Mouse (Mus musculus) hindbrain, embryonic 14.5 days (tissue): ENCODE results near the gene Olfr507. TPM values are rescaled to one million over a fixed set of nuclear protein-coding genes. Genes with fewer than 3 reads are reported as not detected.

ENCODE experiments used
- ATAC-seq: fragments of 200-750 bp; cut with Nextera tagmentation; 2 replicates; pipeline ENCODE4 v1.8.0; 2017; ENCODE audit warnings: moderate number of reproducible peaks, mild to moderate bottlenecking, moderate TSS enrichment, moderate library complexity; ENCODE audit not compliant: low FRiP score
- DNase-seq: peaks from one replicate; pipeline ENCODE4 v3.0.0-alpha.2; 2015; ENCODE audit warnings: low spot score
- H3K27ac ChIP-seq: fragments of 300-500 bp; sonication (generic); 2 replicates; pipeline ENCODE4 v1.5.1; 2014; ENCODE audit warnings: mild to moderate bottlenecking, moderate library complexity
- H3K27me3 ChIP-seq: fragments of 300-500 bp; sonication (generic); 2 replicates; pipeline ENCODE4 v1.6.1; 2014; ENCODE audit warnings: mild to moderate bottlenecking, low read length, mixed read lengths; ENCODE audit not compliant: control insufficient read depth, insufficient read depth
- H3K36me3 ChIP-seq: fragments of 300-500 bp; sonication (generic); replicated peaks from 2 replicates; pipeline ENCODE4 v1.6.1; 2014; ENCODE audit not compliant: control insufficient read depth, insufficient read depth
- H3K4me1 ChIP-seq: fragments of 300-500 bp; sonication (generic); replicated peaks from 2 replicates; pipeline ENCODE4 v1.6.1; 2014; ENCODE audit warnings: antibody characterized with exemption, low read length, mixed read lengths; ENCODE audit not compliant: control insufficient read depth, insufficient read depth
- H3K4me2 ChIP-seq: fragments of 300-500 bp; sonication (generic); replicated peaks from 2 replicates; pipeline ENCODE4 v1.6.1; 2014; ENCODE audit warnings: mild to moderate bottlenecking, moderate library complexity
- H3K4me3 ChIP-seq: fragments of 300-500 bp; sonication (generic); replicated peaks from 2 replicates; pipeline ENCODE4 v1.5.1; 2014; ENCODE audit warnings: mild to moderate bottlenecking, low read length
- H3K9ac ChIP-seq: fragments of 300-500 bp; sonication (generic); 2 replicates; pipeline ENCODE4 v1.6.1; 2014
- H3K9me3 ChIP-seq: fragments of 300-500 bp; sonication (generic); 2 replicates; pipeline ENCODE4 v1.6.1; 2016; ENCODE audit warnings: low read length; ENCODE audit not compliant: control insufficient read depth
- WGBS: fragments of 180-500 bp; shearing (Covaris S2); extraction: QIAGEN DNeasy Blood & Tissue Kit; methylation state at CpG from one replicate; pipeline ENCODE4 v1.1.7; 2014; 5-methylcytosine and 5-hydroxymethylcytosine counted together
- polyA plus RNA-seq: library from polyadenylated mRNA; unstranded; fragments of >200 nt; fragmentation: Nextera tagmentation; extraction: Ambion mirVana; gene quantifications from 2 replicates; pipeline ENCODE4 v1.2.1, GENCODE M21; 2014

The Olfr507 gene
- polyA plus RNA-seq, 1 experiment from 2014 or later = not detected

- no peak overlapping the region for H3K4me2 ChIP-seq
- no peak for ATAC-seq
- H3K27ac ChIP-seq = no peak overlapping the region
- WGBS = 77% methylated on average over 1 of the region's 1 CpGs
- no peak overlapping the region for H3K4me3 ChIP-seq
- H3K9ac ChIP-seq = no peak overlapping the region
- no peaks in the 10 kb centered on the region for H3K27me3 ChIP-seq
- DNase-seq = no peak
- H3K9me3 ChIP-seq = no peaks in the 10 kb centered on the region
- no peaks in the 10 kb centered on the region for H3K36me3 ChIP-seq
- no peaks in the 10 kb centered on the region for H3K4me1 ChIP-seq
Measured at GRCm38 (mm10) chr7:108671058-108671457, 49.4 kb downstream of the Olfr507 start.

Other genes with a start within 250 kb of the Olfr507 start
- gene Olfr495, start 228.6 kb upstream of the Olfr507 start, polyA plus RNA-seq = not detected in 2 replicates
- not detected in 2 replicates for gene Olfr497, start 201.4 kb upstream of the Olfr507 start, polyA plus RNA-seq
- not detected in 2 replicates for gene Olfr498, start 156.5 kb upstream of the Olfr507 start, polyA plus RNA-seq
- not detected in 2 replicates for gene Olfr502, start 96.7 kb upstream of the Olfr507 start, polyA plus RNA-seq
- not detected in 2 replicates for gene Olfr503, start 77.3 kb upstream of the Olfr507 start, polyA plus RNA-seq
- gene Olfr504, start 56.0 kb upstream of the Olfr507 start, polyA plus RNA-seq = not detected in 2 replicates
- not detected in 2 replicates for gene Olfr506, start 11.0 kb upstream of the Olfr507 start, polyA plus RNA-seq
- gene Olfr508, start 8.2 kb downstream of the Olfr507 start, polyA plus RNA-seq = not detected in 2 replicates
- gene Olfr509, start 30.1 kb downstream of the Olfr507 start, polyA plus RNA-seq = not detected in 2 replicates
- not detected in 2 replicates for gene Olfr510, start 44.6 kb downstream of the Olfr507 start, polyA plus RNA-seq
- not detected in 2 replicates for gene Olfr512, start 91.5 kb downstream of the Olfr507 start, polyA plus RNA-seq
- not detected in 2 replicates for gene Olfr513, start 129.2 kb downstream of the Olfr507 start, polyA plus RNA-seq
- gene Olfr514, start 204.2 kb downstream of the Olfr507 start, polyA plus RNA-seq = not detected in 2 replicates
- gene Olfr516, start 228.7 kb downstream of the Olfr507 start, polyA plus RNA-seq = not detected in 2 replicates